ENCODE assay signal across 8 mouse cellular contexts in the genomic region with DNA sequence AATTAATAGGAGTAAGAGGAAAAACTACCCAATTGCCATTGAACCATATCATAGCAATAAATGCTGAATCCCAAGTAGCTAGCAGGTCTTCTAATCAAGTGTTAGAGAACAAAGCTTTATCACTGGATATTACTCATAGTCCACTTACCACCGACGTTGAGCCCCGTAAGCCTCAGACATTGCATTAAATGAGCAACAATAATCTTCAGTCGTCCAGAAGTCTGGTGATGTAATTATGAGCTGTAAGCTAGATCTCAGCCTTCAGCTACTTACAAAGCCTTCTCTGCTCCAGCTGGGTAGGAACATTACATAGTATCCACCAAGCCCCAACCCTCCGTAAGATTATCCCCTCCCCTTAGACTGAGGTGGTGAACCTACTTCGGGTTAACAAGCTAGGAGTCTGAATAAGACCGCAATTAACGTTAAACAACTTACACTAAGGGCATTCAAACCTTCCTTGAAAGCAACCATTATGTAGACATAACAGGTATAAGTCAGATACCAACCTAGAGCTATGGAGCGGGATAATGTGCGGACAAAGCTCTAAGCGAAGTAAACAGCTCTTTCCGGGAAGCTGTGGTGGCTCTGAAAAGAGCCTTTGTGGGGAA. TPM values are rescaled to one million over a fixed set of nuclear protein-coding genes. Genes with fewer than 3 reads are reported as not detected.
A peak's percentile ranks its signal among the peaks of the same experiment; 100 is the strongest.
DNase-seq lines count a peak whose midpoint lies in the region; ATAC-seq lines count a peak whose summit lies in the region.

No protein-coding gene starts in this region.

- no peaks in the 10 kb centered on the region for H3K27me3 ChIP-seq in stomach, embryonic 16.5 days (ENCODE audit: control insufficient read depth, insufficient read depth, low read length)

- H3K4me2 ChIP-seq in stomach, embryonic 16.5 days (ENCODE audit: low read depth, low read length) = peak overlapping the region; percentile 71

- H3K4me3 ChIP-seq in stomach, embryonic 16.5 days (replicated peaks; ENCODE audit: low read length) = peak overlapping the region; percentile 58

- H3K27ac ChIP-seq in stomach, embryonic 16.5 days (ENCODE audit: low read length) = peak overlapping the region; percentile 79

- H3K4me1 ChIP-seq in stomach, embryonic 16.5 days (ENCODE audit: control insufficient read depth, insufficient read depth, low read length) = peaks cover 19% of the 10 kb centered on the region

- peak overlapping the region; percentile 77 for H3K9ac ChIP-seq in stomach, embryonic 16.5 days (ENCODE audit: low read length)

- under 1% methylated on average over 12 of the region's 12 CpGs for WGBS in stomach, embryonic 16.5 days

- peak; percentile 33 for DNase-seq in cerebellum, adult 9-11 months
- DNase-seq in A20 (ENCODE audit: low read depth, low spot score) (peak; percentile 72), liver (peak; percentile 40)
- no peak for DNase-seq in urinary bladder, postnatal 14 days (ENCODE audit: low spot score)
- DNase-seq in cerebellum, adult 11 months = no peak

- H3K36me3 ChIP-seq in stomach, embryonic 16.5 days (ENCODE audit: control insufficient read depth, insufficient read depth, low read length) = no peaks in the 10 kb centered on the region

- no peaks in the 10 kb centered on the region for H3K9me3 ChIP-seq in stomach, embryonic 16.5 days (replicated peaks; ENCODE audit: control insufficient read depth, low read length)

- ATAC-seq in cerebellum, adult (ENCODE audit: insufficient number of reproducible peaks, low FRiP score, low TSS enrichment) = no peak
- ATAC-seq in erythroblast, adult 5-6 weeks (replicated peaks; ENCODE audit: low FRiP score, poor library complexity, severe bottlenecking) = peak; percentile 16
- ATAC-seq in stomach, embryonic 16.5 days (ENCODE audit: insufficient read depth, low FRiP score) = no peak

RNA-seq across cellular contexts. Expression of a gene that starts 0.9 kb away (rescaled TPM):
- 139 and 198 TPM in 2 replicates for total RNA-seq in erythroblast, adult 5-6 weeks (2015; ENCODE audit: low replicate concordance)
- total RNA-seq in erythroblast, adult 5-6 weeks (2017; ENCODE audit: low replicate concordance) = 86.0 and 97.2 TPM in 2 replicates
- polyA plus RNA-seq in stomach, embryonic 16.5 days (2015; fragmentation: Nextera tagmentation; extraction: Ambion mirVana) = 2.6 TPM in 1 of 2 replicates, not detected in the other

RNA-seq across cellular contexts. Expression of a gene that starts 2.1 kb away (rescaled TPM):
- total RNA-seq in erythroblast, adult 5-6 weeks (2015; ENCODE audit: low replicate concordance) = 65.5 and 89.0 TPM in 2 replicates
- 1,562 and 3,181 TPM in 2 replicates for total RNA-seq in erythroblast, adult 5-6 weeks (2017; ENCODE audit: low replicate concordance)
- 49.4 and 53.3 TPM in 2 replicates for polyA plus RNA-seq in stomach, embryonic 16.5 days (2015; fragmentation: Nextera tagmentation; extraction: Ambion mirVana)

RNA-seq across cellular contexts. Expression of a gene that starts 7.3 kb away (rescaled TPM):
- total RNA-seq in erythroblast, adult 5-6 weeks (2015; ENCODE audit: low replicate concordance) = not detected in 2 replicates
- 1,803 and 3,861 TPM in 2 replicates for total RNA-seq in erythroblast, adult 5-6 weeks (2017; ENCODE audit: low replicate concordance)
- 19.4 and 20.8 TPM in 2 replicates for polyA plus RNA-seq in stomach, embryonic 16.5 days (2015; fragmentation: Nextera tagmentation; extraction: Ambion mirVana)

RNA-seq across cellular contexts. Expression of a gene that starts 8.5 kb away (rescaled TPM):
- 16.7 and 20.9 TPM in 2 replicates for total RNA-seq in erythroblast, adult 5-6 weeks (2015; ENCODE audit: low replicate concordance)
- 15.1 TPM in 1 of 2 replicates, not detected in the other for total RNA-seq in erythroblast, adult 5-6 weeks (2017; ENCODE audit: low replicate concordance)
- polyA plus RNA-seq in stomach, embryonic 16.5 days (2015; fragmentation: Nextera tagmentation; extraction: Ambion mirVana) = 1.3 and 2.1 TPM in 2 replicates

RNA-seq across cellular contexts. Expression of a gene that starts 17.1 kb away (rescaled TPM):
- total RNA-seq in erythroblast, adult 5-6 weeks (2015; ENCODE audit: low replicate concordance) = 19.2 and 22.6 TPM in 2 replicates
- 19.5 and 32.7 TPM in 2 replicates for total RNA-seq in erythroblast, adult 5-6 weeks (2017; ENCODE audit: low replicate concordance)
- 9.3 and 10.6 TPM in 2 replicates for polyA plus RNA-seq in stomach, embryonic 16.5 days (2015; fragmentation: Nextera tagmentation; extraction: Ambion mirVana)

Comparison
In these comparisons a context has a peak if more than half of its experiments do, and no peak if none do; other contexts are left out.
1. DNase-seq: peak in cerebellum, adult 9-11 months (single experiment), A20 (single experiment) and liver (single experiment); none in urinary bladder, postnatal 14 days (single experiment) and cerebellum, adult 11 months (single experiment).